Mouse (Mus musculus) ZHBTc4 (cell line): ENCODE data around the gene Gif.
A peak's percentile ranks its signal among the peaks of the same experiment; 100 is the strongest.

Experiments used
- DNase-seq: peaks from one replicate; pipeline ENCODE4 v3.0.0-alpha.2; 2011; ENCODE audit warnings: low read depth, low spot score

Gene Gif

DNA sequence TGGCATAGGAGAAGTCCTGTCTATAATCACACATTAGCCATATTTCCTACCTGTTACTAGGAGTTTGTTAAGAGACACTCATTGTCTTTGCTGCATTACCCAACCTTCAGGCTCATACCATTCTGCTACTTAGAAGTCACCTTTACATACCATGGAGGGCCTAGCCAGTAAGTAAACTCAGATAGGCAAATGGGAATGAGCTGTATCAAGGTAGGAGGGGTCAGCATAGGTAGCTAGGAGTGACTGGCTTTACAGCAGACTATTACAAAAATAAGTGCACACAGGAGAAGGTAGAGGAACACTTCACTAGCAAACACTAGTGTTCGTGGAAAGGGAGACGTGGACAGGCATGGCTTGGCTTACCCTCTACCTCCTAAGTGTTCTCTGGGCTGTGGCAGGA lies at the start of gene Gif:
Gene Gif, plus strand, starts transcription at position 257 of the 400 bp plus-strand sequence.
- DNase-seq, result no peak

- no peak for DNase-seq
These were observed 49.0 kb upstream of the Gif start for GRCm38 (mm10) chr19:11698342-11698741.

DNA sequence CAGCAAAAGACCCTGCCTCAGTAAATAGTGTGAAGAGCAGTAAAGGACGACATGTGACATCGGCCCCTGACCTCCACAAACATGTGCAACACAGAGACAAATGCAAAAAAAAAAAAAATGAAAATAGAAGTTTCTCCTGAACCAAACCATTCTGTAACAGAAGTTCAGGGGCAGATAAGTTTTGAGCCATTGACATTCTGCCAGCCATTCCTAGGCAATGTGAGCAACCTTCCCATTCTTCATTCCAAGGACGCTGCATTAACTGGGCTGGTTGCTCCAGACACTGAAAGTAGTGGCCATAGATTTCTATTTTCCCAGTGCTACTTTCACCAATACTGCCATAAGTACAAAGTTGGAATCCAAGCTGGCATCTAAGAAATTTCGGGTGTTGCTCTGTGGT lies 34.9 kb upstream of the Gif start:
- DNase-seq, result no peak

DNA sequence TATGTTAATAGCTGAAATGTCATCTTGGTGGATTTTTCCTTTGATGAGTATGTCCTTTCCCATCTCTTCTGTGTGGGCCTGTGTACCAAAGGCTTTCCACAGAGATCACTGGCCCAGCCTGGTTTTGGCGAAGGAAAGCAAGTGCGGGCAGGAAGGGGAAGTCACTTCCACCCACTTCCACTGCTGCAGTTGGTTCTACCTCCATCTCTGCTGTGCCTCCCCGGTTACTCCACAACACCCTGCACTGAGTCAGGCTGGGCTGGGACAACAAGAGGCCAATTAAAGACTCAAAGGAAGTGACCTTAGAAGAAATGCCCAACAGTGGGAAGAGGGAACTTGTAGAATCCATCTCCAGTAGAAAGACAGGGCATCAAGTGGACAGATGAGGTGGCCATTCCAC lies 27.3 kb upstream of the Gif start:
- no peak for DNase-seq

DNA sequence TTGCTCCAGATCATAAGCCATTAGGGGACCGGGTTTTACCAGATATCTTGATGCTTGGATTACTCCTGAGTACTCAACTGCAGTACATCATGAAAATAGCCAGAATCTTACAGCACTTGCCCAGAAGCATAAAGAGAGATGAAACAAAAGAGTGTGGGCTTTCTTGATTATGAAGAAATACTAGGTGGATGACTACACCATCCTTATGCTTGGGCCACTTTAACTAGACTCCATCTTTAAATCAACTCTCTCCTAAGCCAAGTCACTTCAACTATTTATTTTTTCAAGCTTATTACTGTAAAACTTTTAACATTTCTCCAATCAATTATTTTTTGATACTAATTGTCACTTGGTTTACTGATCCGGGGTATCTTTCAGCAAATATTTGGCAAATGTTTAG lies 23.5 kb upstream of the Gif start:
- DNase-seq, result no peak

DNA sequence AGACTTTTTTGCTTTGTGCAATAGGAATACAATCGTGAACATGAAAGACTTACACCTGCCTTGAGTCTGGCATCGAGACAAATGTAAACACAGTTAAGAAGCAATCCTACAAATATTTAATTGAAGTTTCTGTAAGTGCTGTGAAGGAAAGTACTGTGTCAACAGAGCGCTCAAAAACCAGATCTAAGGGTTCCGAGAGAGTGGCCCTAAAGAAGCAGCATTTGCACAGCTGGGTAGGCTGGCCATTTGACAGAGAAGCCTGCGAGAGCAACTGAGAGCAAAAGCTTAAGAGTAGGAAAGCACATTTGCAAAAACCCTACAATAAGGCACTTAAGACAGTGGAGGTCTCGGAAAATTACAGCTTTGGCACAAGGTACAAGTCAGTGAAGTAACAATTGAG lies 23.1 kb upstream of the Gif start:
- DNase-seq, result no peak

GRCm38 (mm10) chr19:11725915-11726314 lies 21.4 kb upstream of the Gif start:
- no peak for DNase-seq

GRCm38 (mm10) chr19:11727304-11727703 lies 20.1 kb upstream of the Gif start:
- DNase-seq, result no peak

DNA sequence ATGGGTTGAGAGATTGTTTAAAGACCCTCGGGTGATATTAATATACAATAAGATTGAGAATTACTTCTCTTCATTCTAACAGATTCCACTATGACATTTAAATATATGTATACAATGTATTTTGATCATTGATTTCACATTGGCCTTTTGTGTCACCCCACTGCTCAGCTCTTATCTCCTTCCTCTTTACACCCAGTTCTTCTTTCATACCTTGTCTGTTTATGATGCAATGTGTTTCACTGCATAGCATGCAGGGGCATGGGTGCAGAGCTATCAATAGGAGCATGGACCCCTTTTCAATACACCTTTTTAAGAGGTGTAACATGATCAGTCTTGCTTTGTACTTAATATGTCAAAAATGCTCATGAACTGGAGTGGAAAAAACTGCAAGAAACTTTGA lies 17.1 kb upstream of the Gif start:
- no peak for DNase-seq

GRCm38 (mm10) chr19:11736455-11736854 lies 10.9 kb upstream of the Gif start:
- DNase-seq, result no peak

GRCm38 (mm10) chr19:11745680-11746079 lies 1.7 kb upstream of the Gif start:
- no peak for DNase-seq

DNA sequence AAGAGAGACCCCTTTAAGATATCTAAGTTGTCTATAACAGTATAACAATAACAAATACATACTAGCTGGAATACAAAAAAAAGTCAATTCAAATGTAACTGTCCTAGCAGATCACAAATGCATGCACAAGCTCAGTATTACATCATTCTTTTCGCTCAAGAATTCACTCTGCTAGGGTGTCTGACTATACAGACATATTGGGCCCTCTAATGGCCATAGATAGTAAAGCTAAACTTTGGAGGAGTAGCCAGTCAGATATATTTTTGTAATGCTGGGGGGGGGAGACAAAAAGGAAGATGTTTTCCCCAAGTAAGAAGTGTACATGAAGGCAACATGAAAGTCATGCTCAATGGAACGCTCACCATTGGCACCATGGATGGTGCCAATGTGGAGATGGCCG lies 17.7 kb downstream of the Gif start:
- no peak for DNase-seq

- no peak for DNase-seq
These were observed 19.1 kb downstream of the Gif start for GRCm38 (mm10) chr19:11766413-11766812.

DNA sequence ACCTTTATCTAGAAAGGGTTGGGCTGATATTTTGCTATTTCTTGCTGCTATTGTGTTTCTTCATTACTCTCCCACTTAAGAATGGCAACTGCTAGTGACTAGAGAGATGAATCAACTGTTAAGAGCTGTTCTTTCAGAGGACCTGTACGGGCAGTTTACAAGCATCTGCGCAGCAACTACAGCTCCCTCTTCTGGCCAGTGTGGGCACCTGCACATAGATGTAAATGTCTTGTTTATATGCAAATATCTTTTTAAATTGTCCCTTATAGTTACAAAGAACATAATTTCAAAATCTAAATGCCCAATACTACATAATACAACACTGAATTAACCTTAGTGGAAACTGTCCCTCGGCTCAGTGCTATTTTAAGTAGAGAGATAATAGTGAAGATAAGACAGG lies 20.8 kb downstream of the Gif start:
- DNase-seq, result peak; percentile 70

GRCm38 (mm10) chr19:11769257-11769920 lies 22.0 kb downstream of the Gif start:
- no peak for DNase-seq

- peak; percentile 95 for DNase-seq
These were observed 23.0 kb downstream of the Gif start, which contains the start of gene Mrpl16 for GRCm38 (mm10) chr19:11770205-11770892. Gene Mrpl16, plus strand, starts transcription at chr19:11770391.

DNA sequence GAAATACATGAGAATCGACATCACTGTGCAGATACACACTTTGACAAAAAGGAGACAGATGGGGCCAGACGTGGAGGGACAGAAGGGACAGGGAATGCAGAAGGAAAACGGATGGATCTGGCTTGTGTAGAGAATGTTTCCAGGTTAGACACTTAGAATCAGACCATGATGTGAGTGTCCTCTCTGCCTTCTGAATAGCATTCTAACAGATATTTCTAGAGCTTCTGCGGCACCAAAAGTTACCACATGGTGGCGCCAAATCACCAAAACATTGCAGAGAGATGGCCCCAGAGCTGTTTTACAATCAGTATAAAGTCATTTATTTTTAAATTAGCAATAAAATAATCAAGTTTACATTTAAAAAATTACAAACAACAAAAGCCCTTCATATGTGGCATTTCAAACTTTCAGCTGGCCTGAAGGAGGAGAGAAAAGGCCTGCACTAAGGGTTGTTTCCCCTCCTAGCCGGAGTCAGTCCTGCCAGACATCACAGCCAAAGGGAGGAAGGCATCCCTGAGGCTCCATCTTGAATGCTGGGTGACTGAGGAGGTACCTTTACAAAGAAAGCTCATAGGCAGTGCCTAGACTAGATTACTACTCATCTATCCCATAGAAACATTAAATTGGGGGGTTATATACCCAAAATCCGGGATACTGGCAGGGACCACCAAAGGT lies 30.0 kb downstream of the Gif start:
- peak; percentile 61 for DNase-seq

DNA sequence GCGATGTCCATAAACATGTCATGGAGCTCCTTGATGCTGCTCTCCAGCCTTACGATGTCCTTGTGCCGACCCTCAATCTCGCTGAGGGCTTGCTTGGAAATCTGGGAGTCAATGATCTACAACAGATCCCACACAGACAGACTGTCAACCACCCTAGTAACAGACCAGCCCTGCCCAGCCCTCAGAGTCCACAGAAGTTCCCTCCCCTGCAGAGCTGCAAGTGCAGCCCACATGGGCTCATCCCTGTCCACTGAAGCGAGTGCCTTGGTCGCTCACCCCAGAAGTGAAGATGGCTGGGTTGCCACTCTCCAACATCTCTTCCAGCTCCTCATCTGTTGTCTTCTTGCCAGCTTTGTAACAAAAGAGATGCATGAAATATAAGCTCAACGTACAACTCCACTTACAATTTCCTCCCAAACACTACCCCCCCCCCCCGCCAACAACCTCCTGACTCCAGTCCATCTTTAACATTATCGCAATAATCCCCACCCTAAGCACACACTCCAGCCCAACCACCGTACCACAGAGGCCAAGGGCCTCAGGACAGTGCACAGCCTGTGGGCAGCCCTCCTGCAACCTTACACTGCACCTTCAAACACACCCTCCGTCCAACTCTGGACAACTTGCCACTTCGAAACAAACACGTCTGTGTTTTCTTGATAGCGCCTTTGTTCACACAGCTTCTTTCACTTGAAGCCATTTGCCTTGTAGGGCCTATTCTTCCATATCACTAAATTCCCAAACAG lies 38.2 kb downstream of the Gif start:
- DNase-seq, result no peak

GRCm38 (mm10) chr19:11787826-11788225 lies 40.5 kb downstream of the Gif start:
- DNase-seq, result no peak

- DNase-seq, result no peak
These were observed 41.5 kb downstream of the Gif start for GRCm38 (mm10) chr19:11788876-11789275.

GRCm38 (mm10) chr19:11791825-11792224 lies 44.5 kb downstream of the Gif start:
- peak; percentile 59 for DNase-seq

- DNase-seq, result no peak
These were observed 46.5 kb downstream of the Gif start for GRCm38 (mm10) chr19:11793741-11794359.
